Mouse (Mus musculus) midbrain, postnatal 0 days (tissue): ENCODE measurements around the gene Gls. TPM values are rescaled to one million over a fixed set of nuclear protein-coding genes. Genes with fewer than 3 reads are reported as not detected.

Source experiments
- ATAC-seq: fragments of 200-750 bp; cut with Nextera tagmentation; 2 replicates; pipeline ENCODE4 v1.8.0; 2017; ENCODE audit warnings: moderate number of reproducible peaks, mild to moderate bottlenecking, moderate TSS enrichment, moderate library complexity; ENCODE audit not compliant: low FRiP score
- DNase-seq: peaks from one replicate; pipeline ENCODE4 v3.0.0-alpha.2; 2015; ENCODE audit warnings: low spot score
- H3K27ac ChIP-seq: fragments of 300-500 bp; sonication (generic); 2 replicates; pipeline ENCODE4 v1.5.1; 2014; ENCODE audit warnings: low read depth, mild to moderate bottlenecking, low read length, mixed read lengths
- H3K27me3 ChIP-seq: fragments of 300-500 bp; sonication (generic); 2 replicates; pipeline ENCODE4 v1.6.1; 2014; ENCODE audit warnings: low read length, control low read depth, mixed read lengths; ENCODE audit not compliant: insufficient read depth
- H3K36me3 ChIP-seq: fragments of 300-500 bp; sonication (generic); 2 replicates; pipeline ENCODE4 v1.6.1; 2014; ENCODE audit warnings: low read length, control low read depth, mixed read lengths; ENCODE audit not compliant: insufficient read depth
- H3K4me1 ChIP-seq: fragments of 300-500 bp; sonication (generic); 2 replicates; pipeline ENCODE4 v1.6.1; 2014; ENCODE audit warnings: mild to moderate bottlenecking, control low read depth, antibody characterized with exemption, low read length, mixed read lengths; ENCODE audit not compliant: insufficient read depth
- H3K4me2 ChIP-seq: fragments of 300-500 bp; sonication (generic); 2 replicates; pipeline ENCODE4 v1.6.1; 2014; ENCODE audit warnings: low read depth, mild to moderate bottlenecking, low read length, mixed read lengths; ENCODE audit not compliant: poor library complexity, severe bottlenecking
- H3K4me3 ChIP-seq: fragments of 300-500 bp; sonication (generic); 2 replicates; pipeline ENCODE4 v1.5.1; 2014; ENCODE audit warnings: low read depth, mild to moderate bottlenecking, low read length, moderate library complexity
- H3K9ac ChIP-seq: fragments of 300-500 bp; sonication (generic); replicated peaks from 2 replicates; pipeline ENCODE4 v1.6.1; 2014; ENCODE audit warnings: mild to moderate bottlenecking, low read length, moderate library complexity, mixed read lengths; ENCODE audit not compliant: poor library complexity, severe bottlenecking
- H3K9me3 ChIP-seq: fragments of 300-500 bp; sonication (generic); 2 replicates; pipeline ENCODE4 v1.6.1; 2016; ENCODE audit warnings: low read length, control low read depth
- CTCF ChIP-seq: IDR thresholded peaks from 2 replicates; pipeline ENCODE4 v1.5.1; 2016; ENCODE audit warnings: antibody characterized with exemption, mild to moderate bottlenecking
- WGBS: fragments of 180-500 bp; shearing (Covaris S2); extraction: QIAGEN DNeasy Blood & Tissue Kit; methylation state at CpG from one replicate; pipeline ENCODE4 v1.1.7; 2014; 5-methylcytosine and 5-hydroxymethylcytosine counted together
- polyA plus RNA-seq: library from polyadenylated mRNA; unstranded; fragments of >200 nt; fragmentation: Nextera tagmentation; extraction: Ambion mirVana; gene quantifications from 2 replicates; pipeline ENCODE4 v1.2.1, GENCODE M21; 2015
- total RNA-seq: library from RNA; depleted of rRNA; stranded (reverse); fragments of >200 nt; gene quantifications from 2 replicates; pipeline ENCODE4 v1.2.3, GENCODE M21; 2014

The Gls gene
- total and polyA plus RNA-seq, 2 experiments from 2014 or later, result 33.3 to 181 TPM

- Histone ChIP-seq H3K27ac (0 out of 2 replicates have a peak overlapping the region, but pooled peaks have one; percentile 18), H3K9me3 (no peaks in the 10 kb centered on the region), H3K4me1 (no peaks in the 10 kb centered on the region), H3K4me2 (no peak overlapping the region), H3K9ac (no peak overlapping the region), H3K4me3 (no peak overlapping the region), H3K27me3 (no peaks in the 10 kb centered on the region), H3K36me3 (peaks cover 8% of the 10 kb centered on the region; the same call in 1 of the 2 replicates)
- ATAC-seq (no peak), DNase-seq (no peak)
- WGBS, result 80% methylated on average over 7 of the region's 7 CpGs
- no peak for TF ChIP-seq CTCF
Measured at GRCm38 (mm10) chr1:52170747-52171146, 62.3 kb downstream of the Gls start.

GRCm38 (mm10) chr1:52170057-52170456, 63.0 kb downstream of the Gls start:
- no peak overlapping the region for H3K4me3 ChIP-seq
- no peaks in the 10 kb centered on the region for H3K27me3 ChIP-seq
- no peak overlapping the region for H3K4me2 ChIP-seq
- no peaks in the 10 kb centered on the region for H3K9me3 ChIP-seq
- no peaks in the 10 kb centered on the region for H3K4me1 ChIP-seq
- no peak overlapping the region for H3K9ac ChIP-seq
- H3K27ac ChIP-seq, result no peak overlapping the region
- 13% methylated on average over 3 of the region's 3 CpGs for WGBS
- peak; percentile 68 for TF ChIP-seq CTCF
- ATAC-seq, result no peak
- DNase-seq, result no peak
- peaks cover 8% of the 10 kb centered on the region; the same call in 1 of the 2 replicates for H3K36me3 ChIP-seq

GRCm38 (mm10) chr1:52166652-52167220, 66.3 kb downstream of the Gls start:
- H3K27ac ChIP-seq, result no peak overlapping the region
- WGBS, result 70% methylated on average over 14 of the region's 14 CpGs

DNA sequence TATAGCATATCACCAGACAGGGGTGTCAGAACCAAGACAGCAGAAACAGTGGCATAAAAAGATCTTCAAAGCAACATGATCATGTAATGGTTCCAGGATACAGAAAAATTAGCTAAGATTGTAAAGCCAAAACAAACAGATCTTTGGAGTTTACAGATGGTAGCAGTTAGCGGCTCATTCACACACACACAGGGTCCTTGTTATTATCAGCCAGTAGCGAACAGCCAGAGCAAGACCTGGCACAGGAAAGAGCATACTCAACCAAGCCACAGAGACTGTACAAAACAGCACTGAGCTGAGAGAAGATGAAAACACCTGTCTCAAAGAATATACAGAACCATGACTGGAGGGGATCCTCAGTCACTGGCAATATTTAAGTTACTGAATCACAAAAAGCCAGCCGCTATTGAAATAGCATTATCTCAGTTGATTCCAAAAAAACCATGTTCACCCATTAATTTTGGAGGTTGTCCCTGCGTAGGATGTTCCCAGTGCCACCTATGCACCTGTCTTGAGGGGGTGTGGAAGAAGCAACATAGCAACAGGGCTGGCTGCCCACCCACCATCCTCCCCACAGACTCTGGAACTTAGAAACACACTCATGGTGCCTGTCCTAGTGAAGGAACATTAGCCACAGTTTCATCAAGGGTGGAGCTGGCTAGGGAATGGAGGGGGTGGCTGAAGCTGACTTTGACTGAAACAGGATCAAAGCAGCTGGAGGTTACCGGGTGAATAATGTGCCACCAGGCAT, 69.2 kb downstream of the Gls start:
- H3K36me3 ChIP-seq, result peaks cover 13% of the 10 kb centered on the region; the same call in 1 of the 2 replicates
- no peak overlapping the region for H3K4me2 ChIP-seq
- no peaks in the 10 kb centered on the region for H3K27me3 ChIP-seq
- TF ChIP-seq CTCF, result no peak
- no peaks in the 10 kb centered on the region for H3K4me1 ChIP-seq
- H3K9ac ChIP-seq, result no peak overlapping the region
- H3K27ac ChIP-seq, result no peak overlapping the region
- ATAC-seq (no peak), DNase-seq (no peak)
- 94% methylated on average over 5 of the region's 5 CpGs for WGBS
- H3K9me3 ChIP-seq, result no peaks in the 10 kb centered on the region
- H3K4me3 ChIP-seq, result no peak overlapping the region

More at GRCm38 (mm10) chr1:52166652-52167220, 66.3 kb downstream of the Gls start:
- no peak overlapping the region for H3K4me2 ChIP-seq
- peaks cover 13% of the 10 kb centered on the region; the same call in 1 of the 2 replicates for H3K36me3 ChIP-seq
- H3K9me3 ChIP-seq, result no peaks in the 10 kb centered on the region
- no peak overlapping the region for H3K4me3 ChIP-seq
- no peaks in the 10 kb centered on the region for H3K27me3 ChIP-seq
- no peak for TF ChIP-seq CTCF
- no peaks in the 10 kb centered on the region for H3K4me1 ChIP-seq
- ATAC-seq, result no peak
- no peak overlapping the region for H3K9ac ChIP-seq
- DNase-seq, result no peak

DNA sequence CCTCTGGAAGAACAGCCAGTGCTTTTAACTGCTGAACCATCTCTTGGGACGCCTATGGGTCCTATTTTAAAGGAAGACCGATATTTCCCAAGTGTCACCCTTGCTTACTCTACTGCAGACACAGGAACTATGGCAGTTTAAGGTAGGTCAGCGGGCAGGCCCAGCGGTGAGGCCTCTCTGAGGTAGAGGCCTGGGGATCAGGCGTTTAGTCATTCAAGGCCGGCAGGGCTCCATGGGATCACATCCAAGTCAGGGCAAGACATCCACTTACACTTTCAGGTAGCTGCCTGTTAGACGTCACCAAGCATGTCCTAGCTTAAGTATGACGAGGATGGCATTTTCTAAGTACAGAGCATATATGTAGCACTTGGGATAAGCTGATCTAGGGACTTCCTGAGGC, 71.9 kb downstream of the Gls start:
- ATAC-seq (no peak), DNase-seq (no peak)
- Histone ChIP-seq H3K9me3 (no peaks in the 10 kb centered on the region), H3K9ac (no peak overlapping the region), H3K27ac (no peak overlapping the region), H3K27me3 (no peaks in the 10 kb centered on the region), H3K4me2 (no peak overlapping the region), H3K4me3 (no peak overlapping the region), H3K36me3 (0 out of 2 replicates have a peak, but pooled peaks cover 5% of the 10 kb centered on the region), H3K4me1 (no peaks in the 10 kb centered on the region)
- no peak for TF ChIP-seq CTCF
- WGBS, result 92% methylated on average over 8 of the region's 8 CpGs
